Mouse (Mus musculus) thymus, postnatal 25 days (tissue): Measurements from ENCODE around the gene Dera.

Experiments used
- DNase-seq: peaks from one replicate; pipeline ENCODE4 v3.0.0; 2022

The Dera gene

DNA sequence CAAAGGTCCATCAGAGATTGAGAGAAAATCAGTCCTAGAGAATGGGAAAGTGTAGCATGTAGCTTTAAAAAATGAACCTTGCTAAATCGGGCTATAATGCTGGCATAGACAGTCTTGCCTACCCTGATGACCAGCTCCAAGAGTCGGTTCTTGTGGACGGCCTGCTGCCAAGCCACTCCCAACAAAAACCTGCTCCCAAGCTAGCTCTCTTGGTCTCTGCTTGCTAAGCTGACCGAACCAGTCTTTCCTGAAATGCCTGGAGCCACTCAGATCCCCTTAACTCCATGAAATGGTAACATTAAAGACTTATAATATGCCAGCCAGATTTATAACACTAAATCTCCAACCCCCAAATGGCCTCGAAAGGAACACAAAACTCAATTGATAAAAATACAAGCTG, 146.9 kb downstream of the Dera start:
- DNase-seq: no peak
